Mouse (Mus musculus) megakaryocyte, embryonic 14.5 days (primary cell): ENCODE results near the gene Slc12a7. TPM values are rescaled to one million over a fixed set of nuclear protein-coding genes. Genes with fewer than 3 reads are reported as not detected.

Experiments used
- H3K27me3 ChIP-seq: replicated peaks from 2 replicates; pipeline ENCODE3; 2012; ENCODE audit warnings: inconsistent platforms
- H3K36me3 ChIP-seq: replicated peaks from 2 replicates; pipeline ENCODE3; 2012; ENCODE audit warnings: low read length, inconsistent platforms, mixed read lengths
- H3K4me1 ChIP-seq: 2 replicates; pipeline ENCODE4 v1.6.1; 2012; ENCODE audit warnings: inconsistent platforms
- H3K4me3 ChIP-seq: replicated peaks from 2 replicates; pipeline ENCODE3; 2012; ENCODE audit warnings: moderate library complexity, mild to moderate bottlenecking, inconsistent platforms
- H3K9me3 ChIP-seq: 2 replicates; pipeline ENCODE4 v1.6.1; 2012; ENCODE audit warnings: inconsistent platforms
- FLI1 ChIP-seq: IDR thresholded peaks from 2 replicates; pipeline ENCODE4 v1.6.1; 2012; ENCODE audit warnings: low read length, inconsistent platforms, mixed read lengths
- GATA1 ChIP-seq: IDR thresholded peaks from 3 replicates; pipeline ENCODE4 v1.6.1; 2012; ENCODE audit warnings: mixed read lengths, low read length, inconsistent platforms, borderline replicate concordance
- polyA plus RNA-seq: library from polyadenylated mRNA; stranded (reverse); fragments of >175 nt; gene quantifications from 2 replicates; pipeline ENCODE4 v1.2.3, GENCODE M21; 2012; ENCODE audit warnings: low replicate concordance; ENCODE audit not compliant: insufficient read depth

The Slc12a7 gene
- polyA plus RNA-seq, 1 experiment = 2.8 TPM

- Histone ChIP-seq H3K4me1 (no peaks in the 10 kb centered on the region), H3K36me3 (no peaks in the 10 kb centered on the region), H3K9me3 (no peaks in the 10 kb centered on the region), H3K4me3 (no peak overlapping the region), H3K27me3 (peaks cover 56% of the 10 kb centered on the region)
- TF ChIP-seq FLI1 = no peak
- no peak for TF ChIP-seq GATA1
Measured at GRCm38 (mm10) chr13:73714020-73714419, 18.9 kb upstream of the Slc12a7 start.

- H3K4me3 ChIP-seq = no peak overlapping the region
- no peaks in the 10 kb centered on the region for H3K4me1 ChIP-seq
- peaks cover 41% of the 10 kb centered on the region for H3K27me3 ChIP-seq
- TF ChIP-seq FLI1 = no peak
- TF ChIP-seq GATA1 = no peak
- H3K9me3 ChIP-seq = no peaks in the 10 kb centered on the region
- no peaks in the 10 kb centered on the region for H3K36me3 ChIP-seq
Measured at GRCm38 (mm10) chr13:73718225-73718624, 14.7 kb upstream of the Slc12a7 start.

DNA sequence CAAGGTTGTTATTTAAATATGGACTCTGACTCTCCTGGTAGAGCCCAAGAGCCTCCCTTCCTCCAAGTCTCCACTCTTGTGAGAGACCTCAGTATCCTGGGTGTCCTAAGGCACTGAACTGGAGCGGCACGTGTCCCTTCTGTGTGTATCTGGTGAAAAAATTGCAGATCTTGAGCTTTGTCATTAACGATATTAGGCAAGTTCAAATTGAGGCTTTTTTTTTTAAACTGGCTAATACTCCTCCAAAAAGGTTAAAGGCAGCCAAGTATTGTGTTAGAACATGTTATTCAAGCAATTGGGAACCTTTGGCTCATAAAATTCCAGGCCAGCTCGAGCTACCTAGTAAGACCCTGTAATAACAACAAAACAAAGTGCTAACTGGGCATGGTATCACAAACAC, 12.7 kb upstream of the Slc12a7 start:
- no peaks in the 10 kb centered on the region for H3K36me3 ChIP-seq
- peaks cover 46% of the 10 kb centered on the region for H3K27me3 ChIP-seq
- no peak overlapping the region for H3K4me3 ChIP-seq
- H3K4me1 ChIP-seq = peaks cover under 1% of the 10 kb centered on the region
- H3K9me3 ChIP-seq = no peaks in the 10 kb centered on the region
- TF ChIP-seq GATA1 (no peak), FLI1 (no peak)

DNA sequence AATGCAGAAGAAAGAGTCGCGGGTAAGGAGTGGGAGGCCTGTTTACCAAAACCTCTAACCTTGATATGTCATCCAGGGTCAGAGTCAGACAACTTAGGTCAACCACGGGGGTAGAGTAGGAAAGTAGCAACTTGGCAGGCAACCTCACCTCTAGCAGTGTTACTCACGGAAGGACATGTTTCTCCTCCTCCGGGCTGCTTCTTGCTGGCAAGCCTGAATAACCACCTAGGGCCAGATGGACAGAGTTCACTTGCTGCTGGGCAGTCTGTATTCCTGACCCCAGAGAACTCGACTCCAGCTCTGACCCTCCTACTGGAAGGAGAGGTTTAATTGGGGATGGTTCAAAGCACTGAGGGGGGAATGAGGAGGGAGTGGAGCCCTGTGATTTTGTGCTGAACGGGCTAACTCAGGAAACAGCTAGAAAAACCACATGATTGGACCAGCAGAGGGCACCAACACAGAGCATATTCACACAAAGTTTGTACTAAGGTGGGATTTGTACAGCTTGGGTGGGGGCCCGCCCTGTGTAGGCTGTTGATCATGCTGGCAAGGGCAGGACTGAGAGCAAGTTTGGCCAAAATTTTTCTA, 9.7 kb upstream of the Slc12a7 start:
- TF ChIP-seq FLI1 (no peak), GATA1 (no peak)
- Histone ChIP-seq H3K4me1 (peaks cover 10% of the 10 kb centered on the region), H3K36me3 (no peaks in the 10 kb centered on the region)

GRCm38 (mm10) chr13:73725315-73725714, 7.6 kb upstream of the Slc12a7 start:
- H3K4me3 ChIP-seq = no peak overlapping the region
- peaks cover 10% of the 10 kb centered on the region for H3K4me1 ChIP-seq
- no peaks in the 10 kb centered on the region for H3K9me3 ChIP-seq
- H3K36me3 ChIP-seq = no peaks in the 10 kb centered on the region
- TF ChIP-seq GATA1 (no peak), FLI1 (no peak)
- peaks cover 74% of the 10 kb centered on the region for H3K27me3 ChIP-seq

More for the DNA sequence above, 9.7 kb upstream of the Slc12a7 start:
- Histone ChIP-seq H3K4me3 (no peak overlapping the region), H3K27me3 (peaks cover 52% of the 10 kb centered on the region), H3K9me3 (no peaks in the 10 kb centered on the region)

DNA sequence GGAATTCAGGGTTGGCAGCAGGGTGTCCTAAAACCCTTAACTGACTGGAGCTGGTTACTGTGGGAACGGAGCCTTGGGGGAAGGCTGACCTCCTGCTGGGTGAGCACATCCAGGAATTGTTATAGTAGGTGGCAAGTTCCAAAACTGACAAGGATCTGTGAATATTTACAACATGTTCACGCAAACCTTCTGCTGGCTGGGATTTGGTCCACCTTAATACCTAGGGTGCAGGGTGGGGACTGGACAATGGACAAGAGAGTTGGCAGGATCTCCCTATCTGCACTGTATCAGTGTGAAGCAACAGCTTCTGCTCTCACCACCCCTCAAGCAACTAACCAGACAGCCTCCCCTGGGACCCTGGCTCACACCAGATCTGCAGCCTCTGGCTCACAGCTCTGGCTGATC, 5.3 kb upstream of the Slc12a7 start:
- peaks cover 12% of the 10 kb centered on the region for H3K9me3 ChIP-seq
- H3K4me3 ChIP-seq = no peak overlapping the region
- TF ChIP-seq GATA1 (no peak), FLI1 (no peak)
- H3K4me1 ChIP-seq = peaks cover 13% of the 10 kb centered on the region
- H3K27me3 ChIP-seq = peaks cover 81% of the 10 kb centered on the region
- no peaks in the 10 kb centered on the region for H3K36me3 ChIP-seq

DNA sequence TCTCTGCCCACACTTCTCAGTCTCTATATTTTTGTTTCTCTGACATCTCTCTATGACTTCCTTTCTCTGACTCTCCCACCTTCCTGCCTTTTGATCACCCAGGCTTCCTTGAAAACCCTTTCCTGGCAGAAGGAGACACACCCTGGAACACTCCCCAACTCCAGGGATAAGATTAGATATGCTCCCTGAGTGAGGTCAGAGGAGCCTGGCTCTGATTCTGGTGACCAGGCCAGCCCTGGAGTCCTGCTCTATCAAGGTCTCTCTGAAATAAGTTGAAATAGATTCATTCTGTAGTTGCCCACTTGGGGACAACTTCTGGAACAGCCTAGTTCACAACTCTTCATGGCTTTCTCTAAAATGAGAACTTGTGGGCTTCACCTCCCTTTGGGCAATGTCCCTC, 4.3 kb upstream of the Slc12a7 start:
- peaks cover 21% of the 10 kb centered on the region for H3K4me1 ChIP-seq
- peaks cover 82% of the 10 kb centered on the region for H3K27me3 ChIP-seq
- TF ChIP-seq GATA1 (no peak), FLI1 (no peak)
- no peak overlapping the region for H3K4me3 ChIP-seq
- H3K36me3 ChIP-seq = no peaks in the 10 kb centered on the region
- H3K9me3 ChIP-seq = peaks cover 12% of the 10 kb centered on the region

DNA sequence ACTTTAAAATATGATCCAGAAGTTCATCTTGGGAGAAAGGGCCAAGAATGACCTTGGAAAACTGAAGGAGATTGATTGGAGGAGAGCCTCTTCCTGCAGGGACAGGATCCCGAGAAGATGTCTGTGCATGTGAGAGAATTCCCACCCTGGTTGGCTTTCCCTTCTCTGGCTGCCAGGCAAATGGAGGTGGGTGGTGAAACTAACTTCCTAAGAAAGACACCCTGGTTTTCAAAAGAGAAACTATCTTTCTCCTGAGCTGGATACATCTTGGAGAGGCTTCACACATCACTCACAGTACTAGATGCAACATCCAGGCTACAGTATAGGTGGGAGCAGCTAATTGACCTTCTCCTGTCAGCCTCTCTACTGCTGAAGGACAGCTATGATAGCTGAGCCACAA, 2.0 kb upstream of the Slc12a7 start:
- TF ChIP-seq FLI1 (no peak), GATA1 (no peak)
- Histone ChIP-seq H3K4me1 (peaks cover 13% of the 10 kb centered on the region), H3K9me3 (peaks cover 12% of the 10 kb centered on the region), H3K27me3 (peaks cover 92% of the 10 kb centered on the region), H3K4me3 (no peak overlapping the region), H3K36me3 (no peaks in the 10 kb centered on the region)

- Histone ChIP-seq H3K4me1 (peaks cover 15% of the 10 kb centered on the region), H3K4me3 (peak overlapping the region; percentile 67), H3K27me3 (peaks cover 96% of the 10 kb centered on the region), H3K36me3 (no peaks in the 10 kb centered on the region), H3K9me3 (peaks cover 12% of the 10 kb centered on the region)
- TF ChIP-seq GATA1 (no peak), FLI1 (no peak)
Measured at GRCm38 (mm10) chr13:73732235-73732634, 659 bp upstream of the Slc12a7 start.

DNA sequence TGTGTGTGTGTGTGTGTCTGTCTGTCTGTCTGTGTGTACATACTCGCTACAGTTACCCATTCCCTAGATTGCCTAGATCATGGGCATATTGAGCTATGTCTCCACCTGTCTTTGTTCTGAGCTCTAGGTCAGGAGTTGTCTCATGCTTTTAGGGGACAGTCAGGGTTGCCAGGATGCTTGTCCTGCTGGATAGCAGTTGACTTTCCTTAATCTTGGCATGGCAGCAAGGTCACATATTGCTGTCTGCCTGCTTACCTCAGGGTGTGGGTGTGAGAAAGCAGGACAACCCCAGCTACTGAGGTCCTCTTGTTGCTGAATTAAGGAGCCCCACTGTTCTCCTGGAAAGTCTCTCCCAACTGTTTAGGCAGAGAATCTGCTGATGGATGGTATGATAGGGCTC, 1.5 kb downstream of the Slc12a7 start:
- Histone ChIP-seq H3K4me3 (no peak overlapping the region), H3K9me3 (peaks cover 12% of the 10 kb centered on the region), H3K4me1 (peaks cover 15% of the 10 kb centered on the region), H3K27me3 (peaks cover 80% of the 10 kb centered on the region), H3K36me3 (no peaks in the 10 kb centered on the region)
- TF ChIP-seq FLI1 = no peak
- TF ChIP-seq GATA1 = no peak
